Mouse (Mus musculus) kidney, adult 9 months (tissue): Measurements from ENCODE around the gene Ppox.

Experiments
- DNase-seq: peaks from one replicate; pipeline ENCODE4 v3.0.0; 2022

Gene Ppox

DNA sequence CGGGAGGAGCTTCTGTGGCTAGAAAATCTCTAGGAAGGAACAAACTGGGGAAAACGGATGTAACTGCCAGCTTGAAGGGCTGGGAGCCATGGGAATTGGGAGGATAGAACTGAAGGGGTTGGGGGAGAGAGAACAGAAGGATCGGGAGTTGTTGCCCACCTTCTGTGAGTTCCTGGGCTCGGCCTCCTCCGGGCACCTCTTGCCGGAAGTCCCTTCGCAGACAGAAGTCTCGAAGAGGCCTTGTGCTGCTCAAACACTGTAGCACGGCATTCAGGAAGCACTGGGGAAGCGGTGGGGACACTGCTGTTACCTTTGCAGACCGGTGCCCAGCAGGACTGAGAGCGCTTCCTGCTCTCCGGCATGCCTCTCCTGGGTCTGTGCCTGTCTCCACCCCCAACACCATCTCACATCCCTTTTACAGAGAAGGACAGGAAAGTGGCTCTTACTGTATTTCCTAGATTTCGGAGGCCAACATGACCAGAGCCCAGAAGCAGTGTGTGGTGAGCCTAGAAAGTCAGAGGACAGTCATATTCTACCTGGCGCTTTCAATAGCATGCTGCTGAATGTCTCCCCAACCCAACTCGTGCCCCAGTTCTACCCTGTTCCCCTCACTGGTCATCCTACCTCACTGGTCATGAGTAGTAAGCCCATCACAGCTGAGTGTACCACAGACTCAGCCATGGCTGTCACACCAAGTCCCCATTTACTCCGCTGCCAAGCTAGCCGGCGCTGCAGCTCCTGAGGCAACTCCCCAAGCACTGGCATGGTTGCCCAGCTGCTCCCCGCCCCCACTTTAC, 4.3 kb upstream of the Ppox start:
- peak; percentile 10 for DNase-seq

DNA sequence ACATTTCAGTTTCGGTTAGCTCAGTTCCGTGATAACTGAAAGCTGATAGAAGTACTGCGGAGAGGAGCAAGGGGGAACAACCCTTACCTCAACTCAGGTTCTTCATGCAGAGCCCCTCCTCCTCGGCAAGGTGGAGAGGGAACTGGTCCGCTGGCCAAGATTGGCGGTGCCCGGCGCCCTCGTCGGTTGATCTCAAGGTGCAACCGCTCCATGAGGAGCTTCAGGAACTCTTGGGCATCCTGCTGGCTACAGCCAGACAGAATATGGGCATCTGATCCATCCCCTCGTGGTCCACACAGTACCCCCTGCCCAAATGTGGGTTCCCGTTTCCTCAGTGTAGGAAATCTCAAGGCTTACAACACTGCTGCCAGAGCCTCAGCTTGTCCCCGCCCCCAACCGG, 3.5 kb upstream of the Ppox start:
- DNase-seq = peak; percentile 22

DNA sequence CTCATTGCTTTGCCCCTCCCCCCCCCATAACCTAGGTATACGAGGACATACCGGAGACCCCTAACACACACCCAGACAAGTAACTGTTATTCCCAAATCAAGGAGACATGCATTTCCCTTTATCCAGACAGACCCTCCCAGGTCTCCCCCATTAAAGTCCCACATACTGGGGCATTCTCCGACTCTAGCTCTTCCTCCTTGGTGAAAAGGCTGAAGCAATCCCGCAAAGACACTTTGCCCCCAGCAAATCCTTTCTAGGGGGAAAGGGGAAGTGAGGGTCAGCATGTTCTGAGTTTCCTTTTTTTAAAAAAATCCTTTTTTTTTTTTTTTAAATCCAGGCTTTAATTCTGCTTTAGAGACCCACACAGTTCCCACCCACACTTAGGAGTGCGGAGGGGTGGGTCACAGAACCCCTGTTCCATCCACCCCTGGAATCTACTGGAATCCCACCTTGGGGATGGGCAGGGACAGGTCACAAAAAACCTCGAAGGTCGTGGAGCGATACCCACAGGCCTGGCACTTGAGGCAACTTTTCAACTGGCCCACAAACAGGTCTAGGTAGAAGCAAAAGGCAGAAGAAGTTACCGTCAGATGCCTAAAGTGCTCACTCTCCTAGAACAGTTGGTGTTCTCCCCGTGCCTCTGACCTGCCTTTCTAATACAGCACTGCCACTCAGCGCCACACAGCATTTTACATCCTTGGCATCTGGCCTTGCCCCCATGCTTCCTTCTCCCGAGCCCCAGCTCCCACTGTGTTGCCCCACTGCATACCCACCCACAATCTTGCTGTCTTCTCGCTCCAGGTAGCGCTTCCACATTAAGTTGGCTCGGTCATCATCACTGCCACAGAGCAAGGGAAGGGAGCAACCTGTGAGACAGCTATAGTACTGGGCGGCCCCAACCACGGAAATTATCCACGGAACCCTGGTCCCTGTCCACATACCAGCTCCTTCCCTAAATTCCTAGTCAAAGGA, 2.5 kb upstream of the Ppox start:
- DNase-seq = peak; percentile 14

DNA sequence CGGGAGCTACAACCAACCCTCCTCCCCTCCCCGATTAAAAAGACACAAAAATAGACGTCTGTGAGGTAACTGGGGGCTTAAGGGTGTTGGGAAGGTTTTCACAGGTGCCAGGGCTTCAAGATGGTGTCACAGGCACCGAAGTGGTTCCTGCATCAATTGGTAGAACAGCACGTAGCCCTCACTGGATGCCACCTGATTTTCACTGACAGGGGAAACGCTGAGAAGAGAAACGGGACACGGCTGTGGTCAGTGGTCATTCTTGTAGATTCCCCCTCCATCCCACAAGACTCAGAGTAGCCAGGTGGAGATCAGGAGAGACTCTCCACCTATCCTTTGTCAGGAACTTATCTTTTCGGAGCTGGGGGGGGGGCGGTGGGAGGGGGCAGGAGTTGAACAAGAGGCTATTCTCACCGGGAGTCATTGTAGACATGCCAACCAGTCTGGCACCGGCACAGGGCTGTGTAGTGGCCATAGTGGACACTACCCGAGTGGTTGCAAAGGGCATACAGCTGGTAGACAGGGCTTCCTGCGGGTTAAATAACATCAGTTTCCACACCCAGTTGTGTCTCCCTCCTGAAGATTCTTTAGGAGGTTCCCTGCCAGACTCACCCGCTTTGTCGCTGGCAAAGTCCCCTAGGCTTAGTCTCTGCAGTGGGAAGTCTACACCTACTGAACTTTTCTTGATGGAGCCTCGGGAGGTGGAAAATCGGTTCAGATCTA, 1.3 kb upstream of the Ppox start:
- DNase-seq = peak; percentile 20

DNA sequence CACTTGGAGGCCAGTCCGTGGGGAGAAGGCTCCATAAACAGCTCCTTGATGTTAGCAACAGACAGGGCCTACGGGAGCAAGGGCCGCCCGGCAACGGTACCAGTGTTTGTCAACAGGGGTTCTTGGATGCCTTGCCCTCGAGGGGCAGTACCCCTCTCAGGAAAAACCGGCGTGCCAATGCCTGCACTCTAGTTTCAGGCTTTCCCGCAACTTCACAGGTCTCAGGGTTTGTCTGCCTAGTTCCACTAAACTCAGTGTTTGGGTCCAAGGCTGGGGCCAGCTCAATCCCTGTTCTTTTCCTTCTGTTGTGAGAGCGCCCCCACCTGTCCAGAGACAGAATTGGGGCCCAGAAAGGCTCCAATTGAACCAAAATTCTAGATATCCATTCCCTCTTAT, 540 bp upstream of the Ppox start:
- DNase-seq = peak; percentile 85

DNA sequence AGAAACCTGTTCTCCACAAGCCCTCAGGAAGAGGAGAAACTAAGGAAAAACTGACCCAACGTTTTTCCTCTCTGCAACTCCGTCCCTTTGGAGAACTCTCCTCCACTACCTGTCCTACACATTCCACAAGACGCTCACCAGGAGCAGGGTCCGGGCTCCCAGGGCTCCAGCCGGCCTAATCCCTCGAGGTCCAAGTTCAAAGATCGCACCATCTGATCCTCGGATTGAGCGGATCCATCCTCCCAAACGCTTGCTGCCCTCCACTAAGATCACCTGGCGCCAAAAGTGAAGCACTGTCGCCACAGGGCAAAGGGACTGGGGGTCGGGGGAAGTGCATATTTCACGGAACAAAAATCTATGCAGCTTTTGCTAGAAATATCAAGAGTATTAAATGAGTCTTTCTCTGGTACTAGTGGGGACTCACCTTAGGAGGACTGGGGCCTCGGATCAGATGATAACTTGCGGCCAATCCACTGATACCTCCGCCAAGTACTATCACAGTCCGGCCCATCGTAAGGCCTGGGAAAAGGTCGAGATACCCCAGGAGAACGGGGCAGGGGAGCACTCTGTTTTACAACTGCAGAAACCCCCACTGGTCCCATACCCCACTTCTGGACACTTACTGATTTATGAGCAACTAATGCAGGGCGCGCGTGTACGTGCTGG, 603 bp downstream of the Ppox start:
- DNase-seq = peak; percentile 71

DNA sequence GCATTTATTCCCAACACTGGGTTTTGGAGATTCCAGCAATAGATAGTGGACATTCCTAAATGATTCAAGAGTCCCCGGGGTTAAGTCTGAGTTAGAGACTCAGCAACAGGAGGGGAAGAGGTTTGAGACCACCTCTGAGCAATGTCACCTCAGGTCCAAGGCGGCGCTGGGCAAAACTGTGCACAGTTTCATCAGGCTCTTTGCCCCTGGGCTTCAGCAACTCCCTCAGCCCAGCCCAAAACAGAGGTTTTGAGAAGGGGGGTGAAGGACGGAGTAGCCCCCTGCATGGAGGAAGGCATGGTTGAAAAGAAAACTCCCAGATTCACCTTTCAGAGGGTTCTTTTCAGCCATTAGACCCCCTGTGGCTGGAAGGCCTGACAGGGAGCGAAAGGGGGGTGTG, 1.3 kb downstream of the Ppox start:
- no peak for DNase-seq

DNA sequence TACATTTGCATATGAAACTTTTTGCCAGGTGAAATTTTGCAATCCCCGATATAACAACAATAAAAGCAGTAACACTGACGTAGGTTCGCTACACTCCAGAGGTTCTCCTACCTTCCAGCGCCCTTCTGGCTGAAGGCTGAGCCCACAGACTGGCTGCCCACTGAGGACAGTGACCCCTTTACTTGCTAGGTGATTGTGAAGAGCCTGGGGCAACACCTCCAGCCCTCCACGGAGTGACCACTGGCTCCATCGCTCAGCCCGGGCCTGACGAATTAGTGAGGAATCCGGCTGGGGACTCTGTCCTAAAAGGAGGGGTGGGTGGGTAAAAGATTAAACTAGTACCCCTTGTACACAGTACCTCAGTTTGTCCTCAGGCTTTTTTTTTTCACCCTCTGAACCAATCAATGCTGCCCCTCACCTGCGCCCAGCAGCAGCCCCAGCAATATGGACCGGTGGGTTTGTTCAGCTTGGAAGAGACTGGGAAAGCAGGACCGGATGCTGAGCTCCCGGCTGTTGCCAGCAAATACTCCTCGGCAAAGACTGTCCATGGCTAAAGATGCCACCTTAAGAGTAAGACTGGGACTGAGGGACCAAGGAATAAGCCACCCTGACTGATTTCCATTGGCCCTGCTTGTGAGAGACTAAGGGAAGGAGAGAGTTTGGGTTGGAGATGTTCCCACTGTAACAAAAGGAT, 1.8 kb downstream of the Ppox start:
- no peak for DNase-seq

DNA sequence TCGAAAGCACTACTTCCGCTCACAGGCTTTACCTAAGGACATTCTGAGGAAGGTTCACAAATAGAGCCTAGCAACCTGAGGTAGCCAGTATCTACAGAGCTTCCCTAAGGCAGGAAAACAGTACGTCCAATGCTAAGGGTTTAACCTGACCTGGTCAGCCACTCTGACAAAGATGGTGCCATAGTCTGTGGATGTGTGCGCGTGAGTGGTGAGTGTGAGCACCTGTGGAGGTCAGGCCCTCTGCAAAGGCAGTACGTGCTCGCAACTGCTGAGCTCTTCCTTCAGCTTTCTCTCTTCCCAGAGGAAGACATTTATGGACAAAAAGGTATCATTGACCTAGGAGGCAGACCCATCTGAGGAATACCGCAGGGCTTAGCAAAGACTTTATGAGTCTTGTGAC, 2.5 kb downstream of the Ppox start:
- no peak for DNase-seq

DNA sequence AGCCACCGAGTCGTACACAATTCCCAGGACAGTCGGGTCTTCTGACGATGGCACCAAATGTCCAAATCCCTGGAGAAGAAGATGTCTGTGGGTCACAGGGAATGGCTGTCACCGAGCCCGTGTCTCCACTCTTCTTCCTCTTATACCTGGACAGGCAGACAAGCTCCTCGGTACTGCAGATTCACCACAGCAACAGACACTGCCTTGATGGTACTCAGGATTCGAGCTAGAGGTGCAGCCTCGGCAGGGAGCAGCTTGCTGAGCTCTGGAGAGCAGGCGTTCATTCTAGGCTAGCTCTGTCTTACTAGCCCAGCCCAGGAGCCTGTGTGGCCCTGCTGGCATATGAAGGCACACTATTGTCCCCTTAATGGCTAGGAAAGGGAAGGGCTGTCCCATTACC, 3.2 kb downstream of the Ppox start:
- no peak for DNase-seq

DNA sequence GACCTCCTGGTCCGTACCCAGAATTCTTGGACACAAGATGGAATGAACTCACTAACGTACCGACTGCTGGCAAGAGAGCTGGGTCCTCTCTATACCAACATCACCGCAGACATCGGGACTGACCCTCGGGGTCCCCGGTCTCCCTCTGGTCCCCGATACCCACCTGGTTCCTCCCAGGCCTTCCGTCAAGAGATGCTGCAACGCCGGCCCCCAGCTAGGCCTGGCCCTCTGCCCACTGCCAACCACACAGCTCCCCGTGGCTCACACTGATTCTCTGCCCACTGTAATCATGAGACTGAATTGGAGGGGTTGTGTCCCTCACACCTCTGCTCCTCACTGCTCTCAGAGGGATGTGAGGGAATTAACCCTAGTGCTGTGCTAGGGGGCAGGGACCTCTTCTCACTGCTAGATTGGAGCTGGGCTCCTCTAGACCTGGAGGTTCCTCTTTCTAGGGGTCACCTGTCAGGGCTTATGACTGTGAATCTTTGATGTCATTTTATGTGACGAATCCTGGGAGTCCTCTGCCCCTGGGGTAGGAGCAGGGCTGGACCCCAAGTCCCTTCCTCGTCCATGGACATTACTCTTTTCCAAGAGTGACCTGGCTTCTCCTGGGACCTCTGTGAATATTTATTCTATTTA, 4.8 kb downstream of the Ppox start:
- no peak for DNase-seq

DNA sequence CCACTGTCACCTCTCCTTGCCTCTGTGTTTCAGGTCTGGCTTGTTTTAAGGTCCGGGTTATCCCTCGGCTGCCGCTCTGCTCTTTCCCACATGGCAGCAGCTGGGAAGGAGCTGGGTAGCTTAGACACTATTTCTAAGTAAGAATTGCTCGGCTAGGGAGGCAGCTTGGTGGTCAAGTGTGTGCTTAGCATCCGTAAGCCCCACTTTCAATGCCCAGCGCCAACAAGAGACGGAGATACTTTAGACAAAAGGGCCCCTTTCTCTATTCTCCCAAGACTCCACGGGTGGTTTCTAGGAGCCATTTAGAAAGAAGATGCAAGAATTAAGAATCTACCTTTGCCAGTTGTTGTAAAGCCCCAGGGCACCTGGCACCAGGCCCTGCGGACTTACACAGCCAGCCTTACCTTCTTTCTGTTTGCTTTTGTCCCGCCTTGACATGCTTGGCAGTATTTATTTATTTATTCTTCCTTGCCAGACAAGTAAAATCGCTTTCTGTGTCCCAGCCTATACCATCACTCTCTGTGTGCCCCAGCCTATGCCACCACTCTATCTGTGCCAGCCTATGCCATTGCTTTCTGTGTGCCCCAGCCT, 5.7 kb downstream of the Ppox start:
- DNase-seq = no peak

DNA sequence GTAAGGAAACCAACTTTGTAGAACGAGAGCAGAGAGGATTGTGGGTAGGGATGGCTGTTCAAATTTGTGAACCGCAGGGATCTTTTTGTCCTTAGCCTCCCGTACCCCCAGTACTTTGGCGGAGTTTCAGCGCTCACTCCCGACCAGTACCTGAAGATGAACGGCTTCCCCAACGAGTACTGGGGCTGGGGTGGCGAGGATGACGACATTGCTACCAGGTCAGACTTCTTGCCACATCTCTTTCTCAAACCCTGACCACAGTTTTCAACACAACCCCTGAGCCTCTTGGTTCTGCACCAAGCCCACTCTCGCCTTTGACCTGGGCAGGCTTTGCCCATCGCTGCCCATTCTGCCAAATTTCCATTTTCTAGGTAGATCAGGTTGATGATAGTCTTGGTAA, 6.8 kb downstream of the Ppox start:
- no peak for DNase-seq

DNA sequence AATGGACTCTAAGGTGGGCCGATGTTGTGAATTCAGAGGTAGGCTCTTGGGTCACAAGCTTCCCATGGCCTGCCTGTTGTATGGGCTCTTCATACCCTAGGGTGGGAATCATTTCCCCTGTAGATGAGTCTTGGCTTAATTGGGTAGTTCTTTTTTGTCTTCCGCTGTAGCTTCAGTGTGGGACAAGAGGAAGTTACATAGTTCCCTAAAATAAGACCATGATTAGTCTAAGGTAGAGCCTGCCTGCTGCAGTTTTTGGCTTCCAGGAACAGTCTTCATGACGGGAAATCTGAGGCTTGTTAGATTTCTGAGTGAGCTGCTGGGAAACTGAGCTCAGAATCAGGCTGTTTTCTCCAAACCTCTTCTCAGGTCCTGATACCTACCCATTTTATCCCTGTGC, 8.9 kb downstream of the Ppox start:
- DNase-seq = no peak

DNA sequence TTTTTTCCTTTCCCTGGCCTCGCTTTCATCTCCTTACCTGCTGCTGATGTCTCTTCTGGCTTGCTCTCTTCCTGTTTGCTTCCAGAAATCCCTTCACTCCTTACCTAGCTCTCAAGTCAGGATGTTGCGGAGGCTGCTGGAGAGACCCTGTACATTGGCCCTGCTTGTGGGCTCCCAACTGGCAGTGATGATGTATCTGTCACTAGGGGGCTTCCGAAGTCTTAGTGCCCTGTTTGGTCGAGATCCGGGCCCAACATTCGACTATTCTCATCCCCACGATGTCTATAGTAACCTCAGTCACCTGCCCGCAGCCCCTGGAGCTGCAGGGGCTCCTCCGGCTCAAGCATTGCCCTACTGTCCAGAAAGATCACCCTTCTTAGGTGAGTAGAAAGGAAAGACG, 9.4 kb downstream of the Ppox start:
- no peak for DNase-seq

DNA sequence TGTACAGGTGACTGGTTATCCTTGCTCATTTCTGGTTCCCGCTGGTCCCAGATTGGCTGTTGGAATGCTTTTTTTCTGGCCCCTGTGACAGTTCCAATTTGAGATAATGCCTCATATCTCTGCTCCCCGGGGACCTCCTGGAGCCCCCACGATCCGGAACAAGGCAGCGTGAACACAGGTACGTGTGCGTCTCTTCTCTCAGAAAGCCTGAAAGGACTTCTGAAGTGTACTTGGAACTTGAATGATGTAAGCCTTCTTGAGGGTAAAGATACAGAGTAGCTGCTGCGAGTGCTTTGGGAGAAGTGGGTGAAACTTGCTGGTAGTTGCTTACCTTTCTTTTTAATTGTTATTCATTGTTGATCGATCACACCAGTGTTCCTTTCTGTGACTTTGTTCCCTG, 9.8 kb downstream of the Ppox start:
- DNase-seq = no peak

DNA sequence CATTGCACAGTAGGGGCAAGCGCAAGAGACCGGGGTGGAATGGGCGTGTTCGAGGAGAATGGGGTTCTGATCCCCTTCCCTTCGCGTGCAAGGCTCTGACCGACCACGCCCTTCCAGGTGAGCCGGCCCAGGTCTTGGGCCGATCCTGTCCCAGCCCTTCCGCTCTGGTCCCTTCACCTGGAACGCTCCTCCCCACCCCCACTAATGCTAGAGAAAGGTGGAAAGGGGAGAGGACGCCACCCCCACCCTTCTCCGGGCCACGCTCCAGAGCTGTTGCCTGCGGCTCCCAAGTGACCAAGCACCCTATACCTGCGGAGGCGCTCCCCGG, 10.4 kb downstream of the Ppox start:
- peak; percentile 77 for DNase-seq

DNA sequence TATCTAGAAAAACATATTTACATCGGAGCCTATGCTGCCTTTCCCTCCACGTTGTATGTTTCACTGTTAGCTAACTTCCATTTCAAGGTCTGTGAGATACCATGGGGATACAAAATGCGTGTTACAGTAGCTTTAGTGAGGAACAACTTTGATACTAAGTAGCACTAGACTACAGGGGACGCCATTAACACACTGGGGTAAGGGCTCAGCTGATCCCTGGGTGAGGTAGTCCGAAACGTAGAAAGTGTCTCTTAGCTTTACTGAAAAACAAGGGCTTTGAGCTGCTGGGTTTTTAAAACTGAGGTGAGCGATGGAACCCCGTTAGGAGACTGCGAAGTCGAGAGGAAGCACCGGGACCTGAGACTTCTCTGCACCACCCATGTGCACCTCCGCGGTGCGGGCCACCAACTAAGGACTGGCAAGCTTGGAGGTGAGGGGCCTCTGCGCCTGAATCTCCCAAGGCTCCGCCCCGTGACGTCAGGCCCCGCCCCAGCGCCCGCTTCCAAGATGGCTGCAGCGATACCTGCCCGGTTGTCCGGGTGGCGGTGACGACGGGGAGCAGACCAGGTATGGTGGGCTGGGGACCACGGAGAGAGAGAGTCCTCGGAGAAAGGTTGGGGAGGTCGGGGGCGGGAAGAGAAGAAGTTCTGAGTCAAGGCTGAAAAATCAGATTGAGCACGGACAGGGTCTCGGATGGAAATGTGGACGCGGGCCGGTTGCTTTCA, 11.0 kb downstream of the Ppox start, which contains the start of gene B4galt3:
Gene B4galt3, plus strand, starts transcription at position 481 of the 725 bp plus-strand sequence.
- DNase-seq = peak; percentile 97

DNA sequence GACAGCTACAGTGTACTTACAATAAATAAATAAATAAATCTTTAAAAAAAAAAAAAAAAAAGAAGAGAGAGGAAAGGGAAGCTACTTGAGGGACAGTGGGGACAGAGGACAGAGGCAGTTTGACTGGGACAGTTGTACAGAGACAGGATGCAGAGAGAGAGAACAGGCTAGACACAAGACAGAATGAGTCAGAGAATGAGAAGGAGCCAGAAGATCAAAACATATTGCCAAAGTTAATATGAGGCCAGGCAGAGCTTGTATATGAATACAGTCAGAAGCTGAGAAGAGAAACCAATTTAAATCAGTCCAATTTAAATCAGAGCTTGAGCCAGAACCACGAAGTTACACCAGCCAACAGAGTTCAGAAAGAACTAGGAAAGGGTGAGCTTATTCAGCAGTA, 12.6 kb downstream of the Ppox start:
- DNase-seq = no peak

DNA sequence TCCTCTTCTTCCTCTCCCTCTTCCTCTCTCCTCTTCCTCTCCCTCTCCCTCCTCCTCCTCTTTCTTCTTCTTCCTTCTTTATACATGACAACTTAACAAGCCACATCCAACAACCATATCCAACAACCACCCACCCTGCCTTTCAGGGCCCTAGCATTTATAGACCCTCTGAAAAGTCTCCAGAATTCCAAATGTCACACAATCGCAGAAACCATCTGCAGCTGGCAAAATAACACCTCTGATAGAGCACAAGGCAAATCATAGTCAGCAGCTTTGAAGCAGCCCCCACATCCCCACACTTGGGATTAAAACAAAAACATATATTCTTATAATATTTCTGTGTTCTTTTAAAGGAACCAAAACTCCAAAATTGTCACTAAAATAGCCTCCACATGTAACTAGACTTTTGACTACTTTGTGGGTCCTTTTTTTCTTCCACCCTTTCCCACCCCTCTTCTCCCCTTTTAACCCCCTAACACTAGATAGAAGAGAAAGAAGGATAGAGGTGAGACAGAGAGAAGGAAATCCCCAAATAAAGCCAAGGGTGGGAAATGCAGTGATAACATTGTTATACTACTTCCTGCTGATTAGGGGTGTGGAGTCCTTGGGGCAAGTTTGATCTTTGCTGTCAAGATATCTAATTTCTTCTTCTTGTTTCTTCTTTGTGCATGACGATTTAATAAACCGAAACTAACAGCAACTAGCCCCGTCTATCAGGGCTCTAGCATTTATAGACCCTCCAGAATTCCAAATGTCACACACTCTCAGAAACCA, 14.8 kb downstream of the Ppox start:
- DNase-seq = no peak
